Mouse (Mus musculus) left cerebral cortex, adult 2 months (tissue): ENCODE results near the gene Lgi4. TPM values are rescaled to one million over a fixed set of nuclear protein-coding genes. Genes with fewer than 3 reads are reported as not detected.

Experiments
- DNase-seq, 2 experiments: peaks; one replicate each; pipeline ENCODE4 v3.0.0; 2021 to 2022; ENCODE audit warnings: low spot score in 2 of 2, mixed read lengths in 1 of 2; ENCODE audit errors: extremely low spot score in 1 of 2
- H3K27ac ChIP-seq: fragments of 200-600 bp; 2 replicates; pipeline ENCODE4 v1.8.1; 2022
- H3K4me3 ChIP-seq: fragments of 200-600 bp; 2 replicates; pipeline ENCODE4 v1.8.1; 2022
- CTCF ChIP-seq: fragments of 200-600 bp; IDR thresholded peaks from 2 replicates; pipeline ENCODE4 v1.8.1; 2022; ENCODE audit warnings: antibody characterized with exemption, mild to moderate bottlenecking, moderate library complexity
- intact Hi-C: fragments of 180-260 bp; cut with DNase I; formaldehyde crosslinking; loops from one replicate; pipeline ENCODE4 v1.15.1; 2025
- total RNA-seq, 2 experiments: library from RNA; stranded (reverse); gene quantifications; 2 replicates each; pipeline ENCODE4 v1.2.3; 2021

Lgi4 gene
- total RNA-seq, 2 experiments from 2014 or later = 28.9 to 34.1 TPM

DNA sequence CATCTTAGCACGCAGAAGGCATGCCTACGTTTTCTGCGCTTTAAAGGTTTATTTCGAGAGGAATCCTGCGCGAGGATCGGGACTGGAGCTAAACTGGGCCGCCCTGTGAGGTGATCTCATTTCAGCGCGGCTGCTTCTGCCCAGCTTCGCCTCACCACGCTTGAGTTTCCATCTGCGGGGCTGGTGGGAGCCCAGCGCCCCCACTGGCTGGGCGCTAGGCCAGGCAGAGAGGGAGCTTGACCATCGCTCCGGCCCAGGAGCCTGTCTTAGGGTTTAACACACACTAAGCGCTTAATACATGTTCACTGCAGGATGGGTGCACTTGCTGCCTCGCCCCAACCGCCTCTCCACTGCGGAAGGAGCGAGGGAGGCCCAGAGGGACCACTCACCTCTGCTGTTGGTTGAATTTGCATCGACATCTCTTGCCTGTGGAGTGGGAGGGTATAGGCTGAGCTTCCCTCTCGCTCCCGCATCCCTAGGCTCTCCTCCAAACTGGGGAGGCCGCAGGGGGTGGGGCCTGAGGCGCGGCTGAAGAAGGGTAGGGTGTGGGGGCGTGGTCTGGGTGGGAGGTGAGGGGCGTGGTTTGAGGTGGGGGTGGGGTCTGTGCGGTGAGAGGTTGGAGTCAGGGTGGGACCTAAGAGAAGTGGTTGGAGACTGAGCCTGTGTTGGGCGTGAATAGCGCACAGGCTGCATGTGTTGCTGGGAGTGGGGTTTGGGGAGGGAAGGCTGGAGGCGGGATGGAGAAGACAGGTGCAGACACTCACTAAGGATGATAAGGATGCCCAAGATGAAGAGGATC is 6.3 kb upstream of the Lgi4 start:
- intact Hi-C loops = loop anchor here (1.0 to 5.0 kb wide), 3 partner anchors 36 to 96 kb away; partner anchors contain the start of genes Fam187b, Lsr and Usf2
- Histone ChIP-seq H3K27ac (peak overlapping the region; percentile 97), H3K4me3 (peak overlapping the region; percentile 65)
- peak; percentile 64 to 82 for DNase-seq
- peak; percentile 8; the same call in 1 of the 2 replicates for TF ChIP-seq CTCF

DNA sequence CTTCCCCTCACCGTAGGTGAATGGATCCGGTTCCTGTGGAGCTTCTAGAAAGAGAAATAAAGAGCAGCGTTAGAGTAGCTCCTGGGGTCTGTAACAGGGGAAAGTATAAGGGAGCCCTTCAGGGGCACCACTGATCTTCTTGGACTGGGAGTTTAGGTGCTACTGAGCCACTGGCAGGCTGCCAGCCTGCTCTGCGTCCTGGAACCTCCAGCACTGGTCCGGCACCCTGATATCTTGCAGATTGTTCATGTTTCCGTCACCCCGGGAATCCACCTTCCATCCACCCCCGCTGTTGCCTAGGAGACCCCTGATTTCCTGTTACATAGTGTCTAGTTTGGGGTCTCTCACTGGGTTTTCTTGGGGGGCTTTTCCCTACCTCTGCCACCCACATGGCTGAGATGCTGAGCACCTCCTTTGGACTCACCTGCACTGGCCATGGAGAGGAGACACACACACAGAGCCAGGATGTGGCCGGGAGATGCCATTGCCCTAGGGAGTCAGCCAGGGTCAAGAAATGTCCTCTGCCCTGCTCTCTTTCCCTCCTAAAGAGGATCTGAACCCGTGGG is 5.2 kb upstream of the Lgi4 start:
- Histone ChIP-seq H3K4me3 (peak overlapping the region; percentile 44), H3K27ac (peak overlapping the region; percentile 97)
- intact Hi-C loops = loop anchor here (1.0 to 5.0 kb wide), 3 partner anchors 37 to 97 kb away; partner anchors contain the start of genes Fam187b, Lsr and Usf2
- no peak for TF ChIP-seq CTCF
- no peak for DNase-seq

DNA sequence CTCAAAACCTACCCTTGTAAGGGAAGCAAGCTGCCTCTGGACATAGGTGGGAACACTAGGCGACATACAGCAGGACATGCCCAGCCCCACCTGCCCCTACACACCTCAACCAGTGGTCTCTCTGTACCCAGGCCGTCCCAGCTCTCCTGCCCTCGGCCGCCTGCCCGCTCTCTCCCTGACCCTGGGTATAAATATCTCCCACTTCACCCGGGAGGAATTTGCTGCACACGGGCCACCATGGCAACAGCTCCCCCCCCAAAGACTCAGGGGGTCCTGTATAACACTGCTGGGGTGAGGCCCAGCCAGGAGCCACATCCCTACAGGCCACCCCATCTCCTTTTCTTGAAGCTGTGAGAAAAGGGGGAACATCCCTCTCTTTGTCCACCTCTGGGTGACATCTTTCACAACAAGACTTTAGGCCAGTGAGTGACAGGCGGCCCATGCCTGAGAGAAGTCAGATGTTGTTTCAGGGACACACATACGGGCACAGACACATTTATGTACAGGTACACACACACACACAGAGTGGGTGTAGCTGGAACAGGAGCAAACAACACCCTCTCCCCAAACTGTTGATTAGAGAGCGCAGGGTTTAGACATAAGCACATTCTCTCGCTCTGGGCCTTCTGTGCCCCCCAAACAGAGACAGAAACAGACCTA is 4.4 kb upstream of the Lgi4 start:
- Histone ChIP-seq H3K4me3 (peak overlapping the region; percentile 9), H3K27ac (peak overlapping the region; percentile 97)
- DNase-seq = no peak
- intact Hi-C loops = loop anchor here (5.0 kb wide), 1 partner anchor 82 kb away; the partner anchor contains the start of genes Fam187b and Lsr
- TF ChIP-seq CTCF = no peak

DNA sequence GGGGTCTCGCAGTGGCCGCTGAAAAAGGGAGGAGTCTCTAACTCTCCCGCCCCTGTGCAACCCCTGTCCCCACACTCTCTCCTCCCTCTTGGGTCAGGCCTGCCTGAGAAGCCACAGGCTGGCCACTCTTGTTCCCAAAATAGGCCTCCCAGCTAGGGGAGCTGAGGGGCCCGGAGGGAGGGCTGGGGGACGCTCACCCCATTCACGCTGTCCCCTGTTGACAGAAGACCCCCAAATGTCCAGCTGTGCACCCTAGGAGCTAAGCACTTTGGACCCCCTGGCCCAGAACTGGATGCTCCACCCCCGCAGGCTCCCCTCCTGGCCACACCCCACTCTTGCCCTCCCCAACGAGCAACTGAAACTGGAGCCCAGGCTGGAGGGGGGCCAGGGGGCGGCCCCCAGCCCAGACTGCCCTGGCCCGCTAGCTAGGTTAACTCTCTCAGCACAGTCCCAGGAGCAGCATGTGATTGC is 3.8 kb upstream of the Lgi4 start:
- peak overlapping the region; percentile 9 for H3K4me3 ChIP-seq
- no peak for TF ChIP-seq CTCF

DNA sequence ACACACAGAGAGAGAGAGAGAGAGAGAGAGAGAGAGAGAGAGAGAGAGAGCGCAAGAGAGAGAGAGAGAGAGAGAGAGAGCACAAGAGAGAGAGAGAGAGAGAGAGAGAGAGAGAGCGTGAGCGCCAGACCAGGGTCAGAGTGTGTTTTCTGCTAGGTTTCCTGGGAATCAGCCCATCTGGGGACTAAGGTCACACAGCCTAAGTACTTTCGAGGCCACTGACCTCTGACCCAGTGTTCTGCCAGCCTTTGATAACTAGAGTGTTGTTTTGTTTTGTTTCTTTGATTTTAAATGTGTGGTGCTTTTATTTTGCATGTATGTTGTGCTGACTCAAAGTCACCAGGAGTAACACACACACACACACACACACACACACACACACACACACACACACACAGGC is 3.3 kb upstream of the Lgi4 start:
- Histone ChIP-seq H3K4me3 (no peak overlapping the region), H3K27ac (no peak overlapping the region)
- no peak for DNase-seq
- intact Hi-C loops = no loop called here
- no peak for TF ChIP-seq CTCF

More for the DNA sequence above, 3.8 kb upstream of the Lgi4 start:
- H3K27ac ChIP-seq = peak overlapping the region; percentile 97
- intact Hi-C loops = no loop called here
- DNase-seq = peak; percentile 44 to 64

DNA sequence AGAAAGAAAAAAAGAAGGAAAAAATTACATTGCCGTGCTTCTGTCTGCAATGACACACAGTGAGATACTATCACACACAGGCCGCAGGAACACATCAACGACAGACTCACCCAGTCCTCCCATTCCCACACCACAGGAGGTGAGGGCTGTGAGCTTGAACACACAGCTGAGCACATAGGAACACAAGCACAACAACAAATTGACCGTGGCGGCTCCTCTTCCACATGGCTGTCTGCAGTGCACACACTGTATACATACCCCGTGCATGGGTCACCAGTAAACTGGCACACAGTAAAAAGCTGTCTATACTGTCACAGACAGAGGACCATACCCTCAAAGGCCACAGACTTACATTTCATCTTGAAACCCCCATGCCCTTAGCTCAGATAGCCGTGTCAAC is 2.7 kb upstream of the Lgi4 start:
- H3K4me3 ChIP-seq = no peak overlapping the region
- DNase-seq = no peak
- no peak overlapping the region for H3K27ac ChIP-seq
- intact Hi-C loops = no loop called here
- no peak for TF ChIP-seq CTCF

DNA sequence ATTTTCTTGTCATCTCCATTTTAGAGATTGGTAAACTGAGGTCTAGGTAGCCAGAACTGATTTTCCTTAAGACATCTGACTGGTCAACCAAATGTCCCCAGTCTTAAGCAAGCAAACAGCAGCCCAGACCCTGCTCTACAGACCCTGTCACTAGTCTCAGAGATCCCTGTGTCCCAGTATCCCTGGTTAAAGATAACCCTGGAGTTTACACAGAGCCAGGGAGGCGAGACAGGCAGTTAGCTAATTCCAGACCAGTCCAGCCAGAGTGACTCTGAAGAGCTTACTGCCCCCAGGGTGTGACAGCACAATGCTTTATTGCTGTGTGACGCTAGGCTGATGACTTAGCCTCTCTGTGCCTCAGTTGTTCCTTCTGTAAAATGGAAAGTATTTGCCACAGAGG is 2.1 kb upstream of the Lgi4 start, which contains the start of gene Fxyd1:
TSS of gene Fxyd1 (minus strand) at position 129 of the 400 bp plus-strand sequence.
- intact Hi-C loops = no loop called here
- DNase-seq = no peak
- H3K27ac ChIP-seq = no peak within 1 kb of the TSS
- no peak within 1 kb of the TSS for H3K4me3 ChIP-seq
- TF ChIP-seq CTCF = no peak

DNA sequence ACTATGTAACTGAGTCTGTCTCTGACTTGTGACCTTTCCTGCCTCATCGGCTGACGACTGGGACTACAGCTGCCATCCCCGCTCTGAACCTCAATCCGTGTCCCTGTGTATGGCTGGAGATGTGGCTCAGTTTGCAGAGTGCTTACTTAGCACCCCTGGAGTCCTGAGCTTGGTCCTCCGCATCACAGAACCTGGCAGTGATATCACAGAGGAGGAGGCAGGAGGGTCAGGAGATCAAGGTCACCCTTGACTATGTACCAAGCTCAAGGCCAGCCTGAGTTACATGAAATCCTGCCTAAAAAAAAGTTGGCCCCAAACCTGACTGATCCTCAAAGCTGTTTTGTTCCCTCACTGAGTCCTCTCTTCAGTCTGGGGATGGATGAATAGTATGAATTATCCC is 1.4 kb upstream of the Lgi4 start:
- intact Hi-C loops = no loop called here

DNA sequence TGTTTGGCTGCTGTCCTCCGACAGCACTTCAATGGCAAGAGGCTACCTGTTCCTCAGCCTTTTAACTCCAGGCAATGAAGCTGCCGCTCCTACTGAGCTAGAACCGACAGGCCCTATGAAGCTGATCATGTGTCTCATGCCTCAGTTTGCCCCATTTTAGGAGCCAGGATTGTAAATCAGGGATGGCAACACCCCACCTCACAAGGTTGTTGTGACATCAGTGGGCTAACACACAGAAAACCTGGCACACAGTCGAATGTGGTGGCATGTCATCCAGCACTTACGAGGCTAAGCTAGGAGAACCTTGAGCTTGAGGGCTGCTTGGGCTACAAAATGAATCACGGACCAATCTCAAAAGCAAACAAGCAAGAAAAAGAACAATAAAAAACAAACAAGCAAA is 931 bp upstream of the Lgi4 start:
- TF ChIP-seq CTCF = no peak
- intact Hi-C loops = no loop called here
- DNase-seq = no peak
- no peak overlapping the region for H3K27ac ChIP-seq
- no peak overlapping the region for H3K4me3 ChIP-seq

More for the DNA sequence above, 1.4 kb upstream of the Lgi4 start:
- TF ChIP-seq CTCF = no peak
- DNase-seq = no peak
- Histone ChIP-seq H3K27ac (no peak overlapping the region), H3K4me3 (no peak overlapping the region)

DNA sequence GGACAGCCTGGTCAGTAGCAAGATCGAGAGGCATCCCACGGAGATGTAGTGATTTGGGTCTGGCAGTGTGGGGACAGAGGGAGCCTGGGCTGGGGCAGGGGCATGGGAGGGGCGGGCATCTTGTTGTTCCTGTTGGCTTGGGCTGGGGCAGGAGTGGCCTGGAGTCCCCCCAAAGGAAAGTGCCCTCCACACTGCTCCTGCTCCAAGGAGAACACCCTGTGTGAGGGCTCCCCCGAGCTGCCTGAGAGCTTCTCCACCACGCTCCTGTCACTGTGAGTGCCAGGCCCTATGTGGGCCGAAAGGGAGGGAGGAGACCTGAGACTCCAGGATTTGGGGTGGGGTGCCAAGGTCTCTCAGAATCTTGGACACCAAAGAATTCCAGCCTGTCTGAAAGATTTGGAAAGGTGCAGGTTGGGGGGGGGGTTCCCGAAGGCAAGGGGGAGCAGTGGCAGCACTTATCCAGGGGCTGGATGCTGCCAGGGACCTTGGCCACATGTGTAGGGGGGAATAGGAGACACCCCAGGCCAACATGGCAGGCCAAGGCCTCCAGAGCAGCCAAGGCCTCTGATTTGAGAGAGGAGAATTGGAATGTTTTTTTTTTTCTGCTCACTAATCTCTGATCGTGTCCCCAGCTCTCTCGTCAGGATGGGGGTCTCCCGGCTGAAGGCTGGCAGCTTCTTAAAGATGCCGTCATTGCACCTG is 928 bp downstream of the Lgi4 start:
- intact Hi-C loops = loop anchor here (1.0 kb wide), 2 partner anchors 18 to 37 kb away; no protein-coding TSS in a partner anchor

DNA sequence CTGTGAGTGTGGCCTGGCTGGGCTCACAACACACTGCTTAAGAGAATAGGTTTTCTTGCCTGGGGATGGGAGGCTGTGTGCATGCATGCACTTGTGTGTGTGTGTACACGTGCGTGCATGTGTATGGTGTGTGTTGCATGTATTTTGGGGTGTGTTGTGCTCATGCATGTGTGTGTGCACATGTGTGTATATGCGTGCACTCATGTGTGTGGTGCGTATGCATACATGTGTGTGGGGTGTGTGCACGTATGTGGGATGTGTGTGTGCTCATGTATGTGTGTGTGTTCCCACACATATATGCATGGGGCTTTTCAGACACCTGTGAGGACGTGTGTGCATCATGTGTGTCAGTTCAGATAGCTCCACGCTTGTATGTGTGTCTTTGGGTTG is 1.5 kb downstream of the Lgi4 start:
- H3K27ac ChIP-seq = peak overlapping the region; percentile 32; the same call in 1 of the 2 replicates
- intact Hi-C loops = no loop called here

More for the DNA sequence above, 928 bp downstream of the Lgi4 start:
- peak overlapping the region; percentile 44; the same call in 1 of the 2 replicates for H3K27ac ChIP-seq
- H3K4me3 ChIP-seq = no peak overlapping the region
- no peak for DNase-seq
- TF ChIP-seq CTCF = no peak

More for the DNA sequence above, 1.5 kb downstream of the Lgi4 start:
- TF ChIP-seq CTCF = no peak
- no peak for DNase-seq
- H3K4me3 ChIP-seq = no peak overlapping the region
